Mouse (Mus musculus) adrenal gland, postnatal 36 days (tissue): ENCODE data around the gene Trit1. TPM values are rescaled to one million over a fixed set of nuclear protein-coding genes. Genes with fewer than 3 reads are reported as not detected.

ENCODE experiments used
- DNase-seq, 2 experiments: peaks; one replicate each; pipeline ENCODE4 v3.0.0; 2021; ENCODE audit warnings: mixed read lengths in 1 of 2
- total RNA-seq, 2 experiments: library from RNA; stranded (reverse); gene quantifications; 2 replicates each; pipeline ENCODE4 v1.2.3; 2021

Trit1 gene
- total RNA-seq, 2 experiments from 2014 or later = 25.2 to 25.7 TPM

DNA sequence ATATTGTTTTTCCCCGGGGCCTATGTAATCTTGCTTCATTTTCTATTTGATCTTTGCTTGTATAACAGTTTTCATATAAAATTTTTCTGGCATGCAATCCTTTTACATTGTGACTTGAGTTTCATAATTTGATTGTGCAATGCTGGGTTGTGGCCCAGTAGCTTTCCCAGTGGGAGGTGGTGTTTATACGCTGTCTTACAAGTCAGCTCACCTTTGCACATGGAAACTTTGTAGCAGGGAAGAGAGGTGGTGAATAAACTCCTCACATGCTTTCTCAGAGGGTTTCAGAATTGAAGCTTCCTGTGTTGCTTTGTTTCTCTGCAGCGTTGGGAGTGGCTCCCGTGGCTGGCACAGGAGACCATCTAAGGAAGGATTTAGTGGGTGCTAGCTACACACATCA lies 28.4 kb downstream of the Trit1 start:
- no peak for DNase-seq

DNA sequence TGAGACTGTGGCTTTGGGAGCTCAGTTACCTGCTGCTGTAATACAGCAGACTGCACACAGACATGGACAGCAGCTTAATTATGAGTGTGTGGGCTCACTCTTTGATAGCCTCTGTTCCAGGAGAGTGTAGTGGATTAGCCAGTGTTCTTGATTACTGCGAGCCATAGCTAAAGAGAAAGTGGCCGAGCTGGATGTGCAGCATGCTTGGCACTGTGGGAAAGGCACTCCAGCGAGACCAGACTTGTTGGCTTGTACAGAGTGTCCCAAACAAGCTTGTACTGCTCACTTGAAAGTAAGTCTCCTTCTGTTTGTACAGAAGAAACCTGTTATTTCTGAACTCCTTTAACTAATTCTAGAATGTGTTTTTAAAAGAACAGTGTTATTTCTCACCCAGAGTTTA lies 29.9 kb downstream of the Trit1 start:
- DNase-seq = no peak

DNA sequence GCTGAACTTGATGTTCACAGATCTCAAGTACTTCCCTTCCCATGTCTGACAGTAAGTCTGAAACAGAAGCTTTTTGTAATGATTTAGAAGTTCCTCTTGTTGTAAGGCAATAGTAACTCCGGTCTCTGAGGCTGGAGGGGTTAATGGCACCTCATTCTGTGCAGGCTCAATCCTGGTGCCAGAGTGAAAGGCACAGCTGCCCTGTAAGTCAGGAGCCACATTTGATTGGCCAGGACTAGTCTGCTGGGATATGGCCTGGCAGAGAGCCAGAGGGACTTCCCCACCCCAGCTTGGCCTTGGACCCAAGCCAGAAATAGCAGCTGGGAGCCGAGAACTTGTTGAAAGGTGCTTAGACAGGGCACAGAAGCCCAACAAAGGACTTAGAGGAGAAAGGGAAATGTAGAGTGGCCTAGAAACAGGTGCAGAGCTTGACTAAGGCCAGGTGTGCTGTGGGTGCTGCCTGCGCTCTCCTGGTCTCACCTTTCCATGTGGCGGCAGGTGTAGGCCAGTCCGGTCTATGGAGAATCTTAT lies 34.3 kb downstream of the Trit1 start:
- peak; percentile 88 to 90 for DNase-seq

DNA sequence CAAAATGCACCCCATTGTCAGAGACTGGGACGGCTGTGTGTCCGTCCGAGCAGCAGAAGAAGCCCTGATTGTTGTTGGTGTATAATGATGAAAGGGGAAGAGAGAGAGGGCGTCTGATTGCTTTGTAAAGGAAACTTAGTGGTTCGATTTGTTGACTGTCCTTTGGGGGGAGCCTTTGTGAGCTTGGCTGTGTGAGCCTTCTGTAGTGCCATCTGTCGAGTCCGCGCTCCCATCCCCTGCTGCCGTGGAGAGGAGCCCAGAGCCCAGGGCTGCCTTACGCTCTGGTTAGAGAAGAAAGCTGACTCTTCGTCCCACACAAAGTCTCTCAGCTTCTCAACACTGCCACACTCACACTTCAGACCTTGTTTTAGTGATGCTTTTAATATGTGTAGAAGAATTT lies 36.8 kb downstream of the Trit1 start:
- DNase-seq = no peak

DNA sequence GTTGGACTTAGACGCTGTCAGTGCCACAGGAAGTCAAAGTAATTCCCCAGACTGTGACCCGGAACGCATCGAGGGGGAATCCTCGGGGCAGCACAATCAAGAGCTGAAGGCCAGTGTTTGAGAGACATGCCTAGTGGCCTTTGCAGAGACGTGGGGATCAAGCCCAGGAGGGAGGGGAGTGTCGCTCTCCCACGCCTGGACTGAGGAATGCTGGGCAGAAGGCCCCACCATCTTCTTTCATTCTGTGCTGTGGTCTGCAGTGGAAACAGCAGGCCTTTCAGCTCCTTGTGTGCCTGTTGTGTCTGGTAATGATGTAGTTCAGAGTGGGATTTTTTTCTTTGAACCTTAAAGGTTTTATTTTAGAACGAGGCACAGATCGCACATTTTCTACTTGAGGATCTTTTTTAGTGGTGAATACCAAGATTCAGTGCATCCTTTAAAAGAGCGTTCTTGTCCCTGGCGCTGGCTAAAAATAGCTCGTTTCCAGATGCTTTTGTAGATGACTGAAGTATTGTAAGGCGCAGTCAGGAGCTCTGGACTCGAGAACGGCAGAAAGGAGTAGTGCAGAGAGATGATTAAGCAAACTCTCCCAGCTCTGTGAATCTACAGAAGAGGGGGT lies 37.9 kb downstream of the Trit1 start:
- no peak for DNase-seq

DNA sequence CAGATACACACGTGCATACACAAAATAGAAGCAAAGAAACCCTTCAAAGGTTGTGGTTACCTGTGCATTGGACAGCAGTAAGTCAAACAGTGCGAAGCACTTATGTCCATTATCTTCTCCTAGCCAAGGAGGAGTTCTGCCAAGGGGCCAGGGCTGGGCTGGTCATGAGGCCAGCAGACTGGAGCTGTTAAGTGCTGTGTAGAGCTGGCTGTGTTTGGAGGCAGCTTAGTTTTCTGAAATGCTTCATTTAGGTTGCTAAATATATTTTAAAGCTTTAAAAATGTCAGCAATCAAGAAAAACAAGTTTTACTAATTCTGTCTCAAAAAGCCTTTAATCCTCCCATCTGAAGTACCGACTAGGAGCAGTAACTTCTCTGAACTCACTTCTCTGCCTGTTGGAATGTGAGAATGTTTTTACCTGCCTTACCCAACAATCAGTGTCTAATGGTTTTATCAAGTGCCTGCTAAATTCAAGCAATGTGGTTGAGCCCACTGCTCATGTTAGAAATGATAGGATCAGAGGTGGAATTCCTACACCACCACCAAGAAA lies 40.2 kb downstream of the Trit1 start:
- DNase-seq = no peak

DNA sequence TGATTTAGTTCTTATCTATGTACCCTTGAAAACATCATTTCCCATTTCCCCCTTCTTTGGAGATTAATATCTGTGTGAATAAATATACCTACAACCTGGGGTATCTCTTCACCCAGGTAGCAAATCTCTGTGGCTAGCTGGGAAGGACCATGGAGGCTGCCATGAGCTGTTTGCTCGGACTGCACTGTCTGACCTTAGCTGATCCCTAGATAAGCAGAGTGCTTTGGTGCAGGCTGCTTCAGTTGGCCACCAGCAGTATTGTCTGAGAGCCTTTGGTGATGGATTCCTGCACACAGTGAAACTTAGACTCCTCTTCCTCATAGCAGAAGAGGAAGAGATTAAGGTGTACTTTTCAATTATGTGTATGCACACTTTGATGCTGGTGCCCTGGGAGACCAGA lies 41.6 kb downstream of the Trit1 start:
- DNase-seq = no peak

DNA sequence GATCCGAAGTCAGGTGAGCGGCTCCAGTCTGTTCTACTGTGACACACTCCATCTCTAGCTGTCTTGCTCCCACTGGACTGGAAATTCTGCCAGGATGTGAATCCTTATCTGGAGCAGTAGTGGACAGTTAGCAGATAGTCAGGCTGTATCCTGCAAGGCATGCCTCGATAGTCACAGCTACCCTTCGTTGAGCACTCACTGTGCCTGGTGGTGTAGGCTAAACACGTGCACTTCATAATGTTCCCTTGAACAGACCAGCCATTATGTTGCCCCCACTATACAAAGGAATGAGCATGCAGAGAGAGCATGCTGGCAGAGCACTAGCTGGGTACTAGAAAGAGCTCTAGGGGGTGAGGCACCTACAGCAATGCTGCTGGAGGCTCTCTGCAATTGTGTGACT lies 45.3 kb downstream of the Trit1 start:
- DNase-seq = no peak

DNA sequence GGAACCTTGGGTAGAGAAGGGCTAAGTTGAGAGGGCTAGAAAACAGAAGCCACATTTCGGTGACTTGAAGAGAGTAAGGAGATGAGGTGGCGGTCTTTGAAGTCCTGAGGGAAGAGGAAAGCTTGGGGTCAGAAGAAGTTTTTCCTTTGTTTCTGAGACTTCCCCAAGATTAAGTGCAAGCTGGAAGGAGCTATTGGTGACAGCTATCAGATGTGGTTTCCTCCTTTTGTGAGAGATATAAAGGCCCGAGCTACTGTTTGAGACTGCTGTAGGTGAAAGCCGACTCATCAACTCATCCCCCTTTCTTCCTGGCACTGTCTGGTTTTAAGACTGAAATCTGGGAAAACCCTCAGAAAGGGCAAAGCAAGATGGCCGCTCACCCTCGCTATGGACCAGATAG lies 52.2 kb downstream of the Trit1 start:
- no peak for DNase-seq

DNA sequence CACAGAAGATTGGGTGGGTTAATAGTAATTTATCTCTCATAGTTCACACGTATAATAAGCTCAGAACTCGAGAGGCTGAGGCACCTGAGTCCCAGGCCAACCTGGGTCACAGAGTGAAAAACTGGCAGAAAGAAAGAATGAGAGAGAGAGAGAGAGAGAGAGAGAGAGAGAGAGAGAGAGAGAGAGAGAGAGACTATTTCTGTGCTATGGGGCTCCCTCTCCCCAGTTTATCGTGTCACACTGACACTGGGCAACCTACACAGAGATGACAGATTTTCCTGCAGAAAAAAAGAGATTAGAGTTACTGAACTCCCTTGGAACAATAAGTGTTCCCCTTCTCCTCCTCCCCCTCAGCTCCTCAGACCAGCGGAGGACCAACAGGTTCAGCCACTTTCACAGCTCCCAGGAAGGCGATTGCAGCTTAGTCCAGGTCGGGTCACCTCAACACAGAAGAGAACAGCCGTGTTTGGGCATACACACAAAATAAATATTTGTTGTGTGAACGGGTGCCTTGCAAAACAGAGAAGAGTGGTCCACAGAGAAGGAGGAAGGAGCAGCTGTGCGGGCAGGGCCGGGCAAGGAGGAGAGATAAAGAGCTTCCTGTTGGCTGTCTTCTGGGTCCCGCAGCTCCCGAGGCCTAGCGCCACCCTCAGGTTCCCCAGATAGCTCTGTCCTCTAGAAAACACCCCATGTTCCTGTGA lies 55.0 kb downstream of the Trit1 start:
- DNase-seq = peak; percentile 44 to 62

DNA sequence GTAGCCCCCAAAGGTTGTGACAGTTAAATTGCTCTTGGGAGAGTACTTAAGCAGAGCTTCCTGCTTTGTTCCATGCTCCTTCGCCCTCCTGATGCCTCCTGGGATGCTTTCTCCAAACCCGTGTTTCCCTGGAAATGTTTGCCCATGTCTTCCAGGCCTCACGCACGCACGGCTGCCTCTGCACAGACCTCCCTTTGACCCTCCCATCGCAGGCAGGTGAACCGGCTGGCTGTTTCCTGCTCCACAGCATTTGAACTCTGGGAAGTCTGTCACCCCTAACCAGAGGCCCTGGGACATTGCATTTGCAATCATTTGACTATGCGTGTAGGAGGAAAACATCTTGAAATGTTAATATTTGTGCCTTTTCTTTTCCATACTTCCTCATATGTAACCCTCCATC lies 60.5 kb downstream of the Trit1 start:
- DNase-seq = no peak

DNA sequence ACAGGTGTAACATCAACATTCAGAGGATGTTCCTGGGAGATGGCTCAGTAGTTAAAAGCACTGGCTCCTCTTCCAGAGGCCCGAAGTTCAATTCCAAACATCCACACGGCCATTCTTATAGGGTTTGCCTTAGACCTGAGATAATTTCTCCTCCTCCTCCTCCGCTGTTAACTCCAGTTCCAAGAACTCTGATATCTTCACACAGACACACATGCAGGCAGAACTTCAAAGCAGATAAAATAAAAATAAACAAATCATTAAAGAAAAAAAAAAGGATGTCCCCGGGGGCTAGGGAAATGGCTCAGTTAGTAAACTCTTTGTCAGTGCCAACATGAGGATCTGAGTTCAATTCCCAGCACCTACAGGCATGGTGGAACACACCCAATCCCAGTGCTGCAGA lies 61.8 kb downstream of the Trit1 start:
- no peak for DNase-seq

DNA sequence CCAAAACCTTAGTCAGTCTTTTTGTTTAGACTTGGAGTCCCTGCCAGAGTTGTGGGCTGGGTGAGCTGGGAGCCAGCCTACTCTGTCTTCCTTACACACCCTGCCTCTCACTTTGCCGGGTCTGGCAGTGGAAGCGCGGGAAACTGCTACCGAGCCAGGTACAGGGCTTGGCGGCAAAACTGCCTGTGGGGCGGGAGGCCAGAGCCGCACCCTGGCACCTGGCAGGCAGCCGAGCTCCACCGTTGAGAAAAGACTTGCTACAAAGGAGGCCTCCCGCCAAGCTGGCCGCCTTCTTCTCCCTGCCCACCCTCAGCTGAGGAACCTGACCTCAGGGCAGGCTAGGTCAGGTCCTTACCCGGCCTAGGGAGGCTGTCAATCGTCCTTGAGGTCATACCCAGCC lies 64.4 kb downstream of the Trit1 start:
- DNase-seq = peak in 1 of 2 experiments; percentile 19

DNA sequence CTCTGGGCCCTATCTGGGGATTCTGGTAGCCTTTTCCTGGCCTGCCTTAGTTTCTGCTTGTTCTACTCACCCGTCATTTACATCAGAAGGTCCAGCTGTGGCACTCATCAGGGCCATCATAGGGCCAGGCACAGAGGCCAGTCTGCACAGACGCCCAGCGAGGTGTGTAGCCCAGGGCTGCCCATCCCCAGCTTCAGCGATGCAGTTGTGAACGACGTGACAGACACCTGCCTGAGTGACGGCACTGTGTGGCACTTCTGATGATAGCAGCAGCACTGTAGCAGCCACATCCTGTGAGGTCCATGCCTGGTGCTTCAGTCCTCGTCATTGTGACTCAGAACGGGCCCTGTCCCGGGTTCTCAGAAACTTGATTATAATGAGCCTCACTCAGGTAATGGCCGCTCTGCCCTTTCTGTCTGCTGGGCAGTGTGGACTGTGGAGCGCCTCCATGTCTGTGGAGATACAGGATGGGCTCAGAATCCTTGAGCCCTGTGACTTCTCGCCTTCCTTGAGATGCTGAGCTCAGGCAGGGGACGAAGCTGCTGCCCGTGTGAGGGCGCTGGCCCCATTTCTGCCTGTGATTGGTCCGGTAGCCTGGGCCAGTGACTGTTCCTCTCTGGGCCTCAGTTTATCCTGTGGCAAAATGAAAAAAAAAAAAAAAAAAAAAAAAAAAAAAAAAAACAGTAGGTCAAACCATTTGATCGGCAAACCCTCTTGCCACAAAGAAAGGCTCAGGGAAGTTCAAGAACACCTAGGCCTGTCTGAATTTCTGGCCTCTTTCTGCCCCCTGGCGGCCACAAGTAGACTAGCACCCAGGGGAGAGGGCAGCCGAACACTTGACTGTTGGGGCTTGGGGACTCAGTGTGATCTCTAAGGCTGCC lies 66.1 kb downstream of the Trit1 start:
- peak; percentile 69 to 76 for DNase-seq

DNA sequence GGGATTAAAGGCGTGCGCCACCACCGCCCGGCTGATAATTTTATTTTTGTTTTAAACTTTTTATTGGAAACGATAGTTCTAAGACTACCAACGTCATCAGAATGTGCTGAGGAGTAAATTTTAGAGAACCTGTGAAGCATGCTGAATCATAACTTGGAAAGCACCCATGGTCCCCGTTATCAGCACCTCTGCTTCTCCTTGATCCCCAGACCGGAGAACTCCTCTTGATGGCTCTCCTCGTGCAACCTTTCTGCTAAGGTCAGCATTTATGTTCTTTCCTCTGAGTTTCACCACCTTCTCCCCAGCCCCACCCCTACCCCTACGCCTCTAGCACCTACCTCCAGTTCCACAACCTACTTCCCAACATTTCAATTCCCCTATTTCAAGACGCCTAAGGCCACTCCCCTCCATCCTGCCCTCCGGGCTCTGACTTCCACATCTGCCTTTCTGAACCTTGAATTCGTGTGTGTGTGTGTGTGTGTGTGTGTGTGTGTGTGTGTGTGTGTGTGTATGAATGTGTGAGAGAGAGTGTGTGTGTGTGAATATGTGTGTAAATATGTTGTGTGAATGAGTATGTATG lies 67.0 kb downstream of the Trit1 start:
- DNase-seq = no peak

DNA sequence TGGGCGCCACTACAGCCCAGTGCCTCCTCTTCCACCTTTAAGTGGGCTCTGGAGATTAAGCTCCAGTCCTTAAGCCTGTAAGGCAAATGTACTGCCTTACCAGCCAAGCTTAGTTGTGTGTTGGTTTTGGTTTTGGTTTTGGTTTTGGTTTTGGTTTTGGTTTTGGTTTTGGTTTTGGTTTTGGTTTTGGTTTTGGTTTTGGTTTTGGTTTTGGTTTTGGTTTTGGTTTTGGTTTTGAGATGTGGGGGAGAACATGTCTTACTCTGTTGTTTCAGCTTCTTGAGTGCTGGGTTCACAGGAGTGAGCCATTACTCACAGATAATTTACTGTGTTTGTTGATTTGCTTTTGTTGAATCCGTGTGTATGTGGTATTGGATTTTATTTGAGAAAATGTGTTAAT lies 68.9 kb downstream of the Trit1 start:
- DNase-seq = no peak

DNA sequence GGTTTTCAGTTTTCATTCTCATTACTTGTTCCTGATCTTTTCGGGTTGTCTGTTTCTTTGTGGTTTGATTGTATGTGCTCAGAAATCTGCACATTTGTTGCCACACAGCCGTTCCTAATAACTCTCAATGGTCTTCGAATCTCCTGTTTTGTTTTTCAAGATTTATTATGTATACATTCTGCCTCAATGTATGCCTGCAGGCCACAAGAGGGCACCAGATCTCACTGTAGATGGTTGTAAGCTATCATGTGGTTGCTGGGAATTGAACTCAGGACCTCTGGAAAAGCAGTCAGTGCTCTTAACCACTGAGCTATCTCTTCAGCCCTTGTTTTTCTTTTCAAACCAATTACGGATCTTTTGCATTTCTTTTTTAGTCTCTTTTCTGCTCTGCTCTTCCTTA lies 70.0 kb downstream of the Trit1 start:
- no peak for DNase-seq

DNA sequence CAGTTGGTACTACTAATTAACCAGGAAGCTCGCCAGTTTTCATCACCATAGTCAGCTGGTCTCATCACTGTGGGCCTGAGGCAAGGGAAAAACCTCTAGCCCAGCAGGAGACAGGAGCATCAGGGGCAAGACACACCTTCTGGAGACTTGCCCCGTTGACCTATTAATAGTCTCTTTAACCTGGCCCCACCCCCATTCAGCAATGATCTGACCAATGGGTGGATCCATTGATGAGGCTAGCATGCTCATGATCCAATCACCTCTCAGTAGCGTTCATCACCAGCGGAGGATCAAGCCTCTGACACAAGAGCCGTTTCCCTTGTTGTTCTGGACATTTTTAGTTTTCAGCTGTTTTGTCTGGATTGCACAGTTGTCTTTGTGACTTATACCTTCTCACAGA lies 76.2 kb downstream of the Trit1 start:
- no peak for DNase-seq

DNA sequence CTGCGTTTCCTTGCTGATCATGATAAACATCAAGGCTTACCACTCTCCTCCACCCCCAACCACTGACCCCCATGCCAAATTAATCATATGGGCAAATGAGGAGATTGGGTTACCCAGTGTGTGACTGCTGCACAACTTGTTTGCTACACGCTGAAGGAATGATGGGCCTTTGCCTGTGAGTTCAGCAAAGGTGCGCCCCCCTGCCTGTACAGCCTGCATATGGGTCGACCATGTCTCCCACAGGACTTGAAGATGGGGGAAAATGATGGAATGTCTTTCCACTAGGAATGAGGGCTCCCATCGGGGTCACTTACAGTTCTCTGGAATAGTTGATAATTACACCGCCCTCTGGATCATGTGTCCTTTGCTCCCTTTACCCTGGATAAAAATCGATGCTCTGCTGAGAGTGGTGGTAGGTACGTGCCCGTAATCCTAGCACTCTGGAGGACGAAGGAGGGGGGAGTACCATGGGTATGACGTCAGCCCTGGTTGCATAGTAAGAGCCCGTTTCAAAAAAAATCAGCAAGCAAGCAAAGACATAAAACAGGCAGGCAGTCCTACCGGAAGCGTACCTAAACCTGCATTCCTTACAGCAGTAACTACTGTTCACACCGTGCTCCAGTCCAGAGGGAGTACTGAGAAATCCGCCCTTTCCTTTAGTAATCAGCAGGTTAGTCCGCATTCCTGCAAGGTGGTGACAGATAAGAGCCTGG lies 76.8 kb downstream of the Trit1 start:
- no peak for DNase-seq

DNA sequence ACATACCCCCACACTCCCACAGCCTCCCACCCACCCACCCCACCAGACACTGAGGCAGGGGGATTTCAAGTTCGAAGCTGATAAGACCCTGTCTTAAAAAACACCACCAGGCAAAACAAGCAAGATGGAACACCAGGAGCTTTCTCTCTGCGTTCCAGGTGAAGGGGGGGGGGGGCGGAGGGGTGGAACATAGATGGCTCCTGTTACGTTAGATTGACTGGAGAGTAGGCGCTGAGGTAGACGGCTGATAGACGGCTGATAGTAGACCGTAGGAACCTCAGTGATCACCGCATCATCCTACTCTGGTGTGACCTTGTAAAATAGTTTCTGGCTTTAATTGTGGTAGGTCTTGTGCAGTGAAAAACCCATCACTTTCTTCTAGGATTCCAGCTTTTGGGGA lies 77.5 kb downstream of the Trit1 start:
- no peak for DNase-seq
